ENCODE assay signal across 15 mouse cellular contexts in genomic region chr1:175363606-175364005, GRCm38 (mm10).
"Had no signal": no experiment of that assay in that cellular context is flagged by ENCODE, and none has a peak within 500 bp of the region (broad histone marks: within the 10 kb centered on the region; RNA-seq: fewer than 3 reads in every experiment).

No protein-coding gene starts in this region.

- H3K4me2 ChIP-seq: kidney, embryonic 15.5 days; liver, embryonic 13.5 days; lung, embryonic 14.5 days; neural tube, embryonic 12.5 days; neural tube, embryonic 15.5 days had no signal

- H3K9ac ChIP-seq: kidney, embryonic 15.5 days; liver, embryonic 13.5 days; lung, embryonic 14.5 days; neural tube, embryonic 12.5 days; neural tube, embryonic 15.5 days had no signal

- H3K36me3 ChIP-seq: kidney, embryonic 15.5 days; liver, embryonic 13.5 days; neural tube, embryonic 12.5 days; neural tube, embryonic 15.5 days had no signal

- H3K4me3 ChIP-seq: kidney, embryonic 15.5 days; left cerebral cortex, adult 2 months; liver, embryonic 13.5 days; neural tube, embryonic 12.5 days; neural tube, embryonic 15.5 days had no signal

- ATAC-seq: lung, postnatal 0 days had no signal

- H3K27ac ChIP-seq: kidney, embryonic 15.5 days; left cerebral cortex, adult 2 months; liver, embryonic 13.5 days; macrophage; neural tube, embryonic 12.5 days; neural tube, embryonic 15.5 days had no signal

- H3K4me1 ChIP-seq: kidney, embryonic 15.5 days; liver, embryonic 13.5 days; neural tube, embryonic 12.5 days; neural tube, embryonic 15.5 days had no signal

- H3K27me3 ChIP-seq: kidney, embryonic 15.5 days; liver, embryonic 13.5 days; neural tube, embryonic 12.5 days; neural tube, embryonic 15.5 days had no signal

- DNase-seq: kidney, adult 11 months; kidney, adult 8-10 months; kidney, postnatal 10 days; kidney, postnatal 36 days; layer of hippocampus, postnatal 36 days; liver, embryonic 13.5 days; lung, embryonic 14.5 days; thymus, adult 18-20 months; thymus, postnatal 36 days had no signal

- H3K9me3 ChIP-seq: kidney, embryonic 15.5 days; liver, embryonic 13.5 days; neural tube, embryonic 12.5 days; neural tube, embryonic 15.5 days had no signal
